Mouse (Mus musculus) heart, adult 2 months (tissue): ENCODE data around the gene Elovl6. TPM values are rescaled to one million over a fixed set of nuclear protein-coding genes. Genes with fewer than 3 reads are reported as not detected.

Source experiments
- DNase-seq, 2 experiments: peaks; one replicate each; pipeline ENCODE4 v3.0.0; 2021
- H3K27ac ChIP-seq: fragments of 200-600 bp; 2 replicates; pipeline ENCODE4 v1.8.1; 2022
- H3K27me3 ChIP-seq: fragments of 200-500 bp; 2 replicates; pipeline ENCODE4 v1.6.1; 2012; ENCODE audit warnings: mild to moderate bottlenecking, low read length, inconsistent platforms, mixed read lengths; ENCODE audit not compliant: control insufficient read depth, insufficient read depth
- H3K36me3 ChIP-seq: fragments of 200-500 bp; 2 replicates; pipeline ENCODE4 v1.6.1; 2012; ENCODE audit warnings: low read length, inconsistent platforms; ENCODE audit not compliant: control insufficient read depth, insufficient read depth
- H3K4me1 ChIP-seq: fragments of 200-500 bp; 2 replicates; pipeline ENCODE4 v1.6.1; 2011; ENCODE audit warnings: low read length; ENCODE audit not compliant: control insufficient read depth, insufficient read depth
- H3K4me3 ChIP-seq: fragments of 200-600 bp; 2 replicates; pipeline ENCODE4 v1.8.1; 2022
- H3K79me2 ChIP-seq: fragments of 200-500 bp; replicated peaks from 2 replicates; pipeline ENCODE4 v1.6.1; 2012; ENCODE audit warnings: mild to moderate bottlenecking, inconsistent platforms, low read length, moderate library complexity, mixed read lengths; ENCODE audit not compliant: control insufficient read depth, insufficient read depth
- H3K9ac ChIP-seq: fragments of 200-500 bp; 2 replicates; pipeline ENCODE4 v1.6.1; 2012; ENCODE audit warnings: low read depth, mild to moderate bottlenecking, control low read depth, inconsistent platforms, low read length, mixed read lengths
- CTCF ChIP-seq: fragments of 200-600 bp; IDR thresholded peaks from 2 replicates; pipeline ENCODE4 v1.8.1; 2022; ENCODE audit warnings: antibody characterized with exemption, mild to moderate bottlenecking, moderate library complexity
- EP300 ChIP-seq: fragments of 200-500 bp; IDR thresholded peaks from 2 replicates; pipeline ENCODE4 v1.6.1; 2011; ENCODE audit warnings: low read depth, low read length, control low read depth; ENCODE audit not compliant: insufficient read depth
- POLR2A ChIP-seq: fragments of 200-500 bp; IDR thresholded peaks from 2 replicates; pipeline ENCODE4 v1.6.1; 2011; ENCODE audit warnings: mild to moderate bottlenecking, low read depth, low read length, control low read depth; ENCODE audit not compliant: insufficient read depth
- WGBS: fragments of 180-500 bp; shearing (Covaris S2); methylation state at CpG from one replicate; pipeline ENCODE4 v1.1.7; 2018; 5-methylcytosine and 5-hydroxymethylcytosine counted together
- intact Hi-C: fragments of 180-260 bp; cut with DNase I; formaldehyde crosslinking; loops from one replicate; pipeline ENCODE4 v1.15.1; 2025
- polyA plus RNA-seq: library from polyadenylated mRNA; depleted of rRNA; stranded (reverse); fragments of >200 nt; gene quantifications from 2 replicates; pipeline ENCODE4 v1.2.3, GENCODE M21; 2012
- total RNA-seq, 2 experiments: library from RNA; stranded (reverse); gene quantifications; 2 replicates each; pipeline ENCODE4 v1.2.3; 2021

Gene Elovl6
- total and polyA plus RNA-seq, 3 experiments = 1.3 to 19.8 (median 1.7) TPM

DNA sequence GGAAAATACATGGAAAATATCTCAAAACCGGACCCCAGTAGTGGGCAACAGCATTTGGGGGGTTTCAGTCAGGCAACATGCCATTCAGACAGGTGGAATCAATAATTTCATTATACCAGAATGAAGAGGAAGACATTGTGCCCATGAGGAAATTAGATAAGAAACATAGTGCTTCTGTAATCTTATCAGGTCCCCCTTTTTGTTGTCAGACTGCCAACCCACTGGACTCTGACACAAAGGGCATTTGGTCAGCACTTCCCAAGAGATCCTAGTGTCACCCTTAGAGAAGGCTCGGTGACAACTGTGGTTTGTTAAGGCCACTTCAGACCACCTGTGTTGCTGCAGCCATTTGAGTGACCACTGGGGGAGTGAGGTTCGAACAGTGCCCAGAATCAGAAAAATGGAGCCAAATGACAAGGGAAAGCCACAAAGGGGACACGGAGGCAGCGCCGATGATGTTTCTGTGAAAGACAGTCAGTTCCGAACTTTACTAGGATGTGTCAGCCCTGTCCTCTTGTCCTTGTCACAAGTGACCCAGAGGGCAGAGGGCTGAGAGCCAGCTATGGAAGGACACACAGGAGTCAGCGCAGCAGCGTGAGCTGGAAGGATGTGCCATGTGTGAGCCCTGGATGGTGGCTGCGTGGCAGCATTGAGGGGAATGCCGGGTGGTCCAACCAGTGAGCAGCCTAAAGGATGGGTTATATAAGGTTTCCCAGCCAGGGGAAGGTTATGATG lies 46.8 kb downstream of the Elovl6 start:
- no peaks in the 10 kb centered on the region for H3K27me3 ChIP-seq
- H3K9ac ChIP-seq = no peak overlapping the region
- intact Hi-C loops = no loop called here
- no peak for DNase-seq
- H3K4me1 ChIP-seq = no peaks in the 10 kb centered on the region
- H3K4me3 ChIP-seq = no peak overlapping the region
- no peak for TF ChIP-seq CTCF
- TF ChIP-seq EP300 = no peak
- no peak for TF ChIP-seq POLR2A
- no peaks in the 10 kb centered on the region for H3K79me2 ChIP-seq
- 86% methylated on average over 11 of the region's 11 CpGs for whole genome bisulfite sequencing
- no peaks in the 10 kb centered on the region for H3K36me3 ChIP-seq
- H3K27ac ChIP-seq = no peak overlapping the region

GRCm38 (mm10) chr3:129581024-129581423 lies 48.9 kb downstream of the Elovl6 start:
- no peaks in the 10 kb centered on the region for H3K79me2 ChIP-seq
- no peak overlapping the region for H3K4me3 ChIP-seq
- no peak overlapping the region for H3K27ac ChIP-seq
- no peaks in the 10 kb centered on the region for H3K27me3 ChIP-seq
- H3K9ac ChIP-seq = no peak overlapping the region
- 79% methylated on average over 3 of the region's 3 CpGs for WGBS
- TF ChIP-seq EP300 = no peak
- no peak for TF ChIP-seq CTCF
- TF ChIP-seq POLR2A = no peak
- H3K4me1 ChIP-seq = no peaks in the 10 kb centered on the region
- H3K36me3 ChIP-seq = no peaks in the 10 kb centered on the region
- DNase-seq = no peak
- intact Hi-C loops = no loop called here

GRCm38 (mm10) chr3:129582449-129582848 lies 50.3 kb downstream of the Elovl6 start:
- no peak overlapping the region for H3K27ac ChIP-seq
- H3K4me3 ChIP-seq = no peak overlapping the region
- intact Hi-C loops = no loop called here
- H3K79me2 ChIP-seq = no peaks in the 10 kb centered on the region
- no peak for TF ChIP-seq POLR2A
- TF ChIP-seq EP300 = no peak
- TF ChIP-seq CTCF = no peak
- H3K4me1 ChIP-seq = no peaks in the 10 kb centered on the region
- no peaks in the 10 kb centered on the region for H3K27me3 ChIP-seq
- DNase-seq = no peak
- H3K36me3 ChIP-seq = no peaks in the 10 kb centered on the region
- no peak overlapping the region for H3K9ac ChIP-seq
- 60% methylated on average over 4 of the region's 4 CpGs for WGBS

DNA sequence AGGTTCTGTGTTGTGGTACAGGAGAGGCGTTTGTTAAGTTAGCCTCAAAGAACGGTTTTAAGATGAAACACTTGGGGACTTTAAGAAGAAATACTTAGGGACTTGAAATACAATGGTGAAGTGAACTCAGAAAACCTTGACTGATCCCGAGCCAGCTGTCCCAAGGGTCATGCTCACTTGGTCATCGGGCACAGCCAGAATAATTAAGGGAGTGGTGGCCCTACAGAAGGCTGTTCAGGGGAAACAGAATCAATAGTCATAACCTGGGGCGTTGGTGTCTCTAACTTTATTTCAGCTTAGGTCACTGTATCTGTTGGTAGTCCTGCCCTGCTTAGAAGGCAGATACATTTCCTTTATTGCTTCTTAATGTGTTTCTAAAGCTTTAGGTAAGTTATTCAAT lies 51.1 kb downstream of the Elovl6 start:
- 83% methylated on average over 5 of the region's 5 CpGs for WGBS
- no peak for TF ChIP-seq POLR2A
- TF ChIP-seq CTCF = no peak
- no peak for TF ChIP-seq EP300
- intact Hi-C loops = no loop called here
- Histone ChIP-seq H3K27me3 (no peaks in the 10 kb centered on the region), H3K4me1 (no peaks in the 10 kb centered on the region), H3K9ac (no peak overlapping the region), H3K79me2 (no peaks in the 10 kb centered on the region), H3K4me3 (no peak overlapping the region), H3K36me3 (no peaks in the 10 kb centered on the region), H3K27ac (no peak overlapping the region)
- no peak for DNase-seq

DNA sequence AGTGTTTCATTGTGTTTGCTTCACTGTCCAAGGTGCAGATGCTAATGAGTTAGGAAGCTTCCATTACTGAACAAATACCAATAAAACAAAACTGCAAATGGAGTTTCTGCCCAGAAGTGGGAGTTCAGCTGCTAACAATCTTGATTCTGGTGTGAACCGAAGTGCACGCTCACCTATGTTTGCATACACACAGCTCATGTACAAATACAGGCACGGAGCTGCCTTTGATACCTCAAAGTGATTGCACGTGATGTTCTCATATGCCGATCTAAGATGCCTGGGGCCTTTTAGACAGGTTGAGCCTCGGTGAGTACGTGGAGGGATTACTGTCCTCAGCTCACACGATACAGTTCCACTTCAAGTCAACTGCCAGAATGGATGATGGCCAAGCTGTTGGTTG lies 55.8 kb downstream of the Elovl6 start:
- Histone ChIP-seq H3K79me2 (no peaks in the 10 kb centered on the region), H3K9ac (no peak overlapping the region), H3K27me3 (no peaks in the 10 kb centered on the region), H3K4me1 (peaks cover 1% of the 10 kb centered on the region; the same call in 1 of the 2 replicates), H3K4me3 (no peak overlapping the region), H3K27ac (no peak overlapping the region), H3K36me3 (no peaks in the 10 kb centered on the region)
- DNase-seq = no peak
- TF ChIP-seq CTCF = no peak
- TF ChIP-seq POLR2A = no peak
- TF ChIP-seq EP300 = no peak
- intact Hi-C loops = no loop called here
- 88% methylated on average over 8 of the region's 8 CpGs for WGBS

DNA sequence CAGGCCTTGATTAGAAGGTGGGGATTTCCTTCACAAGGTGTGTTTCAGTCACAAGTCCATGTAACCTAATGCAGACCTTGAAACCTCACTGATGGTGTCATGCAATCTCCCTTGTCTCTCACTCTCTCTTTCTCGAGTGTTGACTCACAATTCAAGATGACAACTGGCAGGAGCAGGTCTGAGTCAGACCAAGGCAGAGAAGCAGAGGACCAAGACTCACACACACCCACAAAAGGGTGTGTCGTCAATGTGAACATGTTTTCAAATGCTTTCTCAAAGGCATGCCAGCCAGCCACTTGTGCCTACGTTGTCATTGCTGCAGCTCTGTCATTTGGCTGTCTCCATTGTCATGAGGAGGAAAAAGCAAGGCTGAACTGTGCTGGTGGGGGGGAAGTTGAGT lies 56.6 kb downstream of the Elovl6 start:
- H3K27ac ChIP-seq = no peak overlapping the region
- TF ChIP-seq EP300 = no peak
- TF ChIP-seq POLR2A = no peak
- no peak for TF ChIP-seq CTCF
- no peak for DNase-seq
- H3K79me2 ChIP-seq = no peaks in the 10 kb centered on the region
- WGBS = 71% methylated on average over 3 of the region's 3 CpGs
- peaks cover 1% of the 10 kb centered on the region; the same call in 1 of the 2 replicates for H3K4me1 ChIP-seq
- H3K4me3 ChIP-seq = no peak overlapping the region
- intact Hi-C loops = no loop called here
- no peaks in the 10 kb centered on the region for H3K27me3 ChIP-seq
- H3K9ac ChIP-seq = no peak overlapping the region
- H3K36me3 ChIP-seq = no peaks in the 10 kb centered on the region
